Mouse (Mus musculus) B cell, adult 67 days (primary cell): ENCODE data around the gene Atoh1. TPM values are rescaled to one million over a fixed set of nuclear protein-coding genes. Genes with fewer than 3 reads are reported as not detected.

Source experiments
- total RNA-seq, 2 experiments: library from RNA; stranded (reverse); gene quantifications; 4 replicates each; pipeline ENCODE4 v1.2.4; 2023

The Atoh1 gene
- not detected for total RNA-seq

DNA sequence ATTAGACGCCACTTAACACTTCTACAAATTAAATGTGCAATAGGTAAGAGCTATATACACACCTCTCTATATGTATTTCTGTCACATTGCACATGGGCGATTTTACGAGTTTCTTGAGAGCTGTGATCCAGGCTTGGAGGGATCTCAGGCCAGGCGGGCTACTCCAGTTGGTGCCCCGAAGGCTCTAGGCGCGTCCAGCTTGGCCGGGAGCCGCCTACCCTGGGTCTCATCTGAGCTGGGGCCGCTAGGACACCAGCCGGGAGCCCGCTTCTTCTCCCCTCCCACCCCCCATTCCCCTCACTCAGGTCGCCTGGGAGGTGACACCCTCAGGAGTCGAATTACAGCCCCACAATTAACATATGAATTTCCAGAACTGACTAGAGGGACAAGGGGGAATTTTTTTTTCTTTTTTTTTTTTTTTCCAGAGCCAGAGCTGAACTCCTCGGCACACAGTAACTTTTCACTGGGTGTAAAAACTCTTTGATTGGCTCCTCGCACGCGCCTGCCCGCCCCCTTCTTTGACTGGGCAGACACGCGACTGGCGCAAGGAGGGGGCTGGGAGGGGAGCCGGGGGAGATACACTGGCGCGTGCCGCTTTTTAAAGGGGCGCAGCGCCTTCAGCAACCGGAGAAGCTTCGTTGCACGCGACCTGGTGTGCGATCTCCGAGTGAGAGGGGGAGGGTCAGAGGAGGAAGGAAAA is at the start of gene Atoh1:
Gene Atoh1 (plus strand): TSS at position 627 of the 700 bp plus-strand sequence.

